Mouse (Mus musculus) right cerebral cortex, postnatal 4 days (tissue): ENCODE data around the gene Olfr104-ps.

ENCODE experiments used
- DNase-seq: peaks from one replicate; pipeline ENCODE4 v3.0.0-alpha.2; 2022

The Olfr104-ps gene

DNA sequence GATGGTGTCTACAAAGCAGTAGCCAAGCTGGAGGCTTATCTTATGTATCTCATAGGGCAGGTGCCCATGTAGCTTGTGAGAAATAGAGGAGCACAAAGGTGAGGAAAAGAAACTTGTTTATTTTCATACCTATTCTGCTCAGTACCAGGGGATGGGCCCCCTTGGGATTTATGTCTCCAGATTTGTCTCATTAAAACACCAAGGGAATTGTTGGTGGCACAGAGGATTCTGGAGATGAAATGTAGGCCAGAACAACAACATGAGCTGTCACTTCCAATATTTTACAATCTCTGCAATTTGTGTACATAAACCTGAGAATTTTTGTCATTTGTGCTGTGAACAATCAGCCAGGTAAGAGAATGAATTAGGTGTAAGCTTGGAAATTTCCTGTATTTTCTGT lies at the start of gene Olfr104-ps:
Olfr104-ps (plus strand) TSS at position 301 of the 400 bp plus-strand sequence.
- no peak for DNase-seq

DNA sequence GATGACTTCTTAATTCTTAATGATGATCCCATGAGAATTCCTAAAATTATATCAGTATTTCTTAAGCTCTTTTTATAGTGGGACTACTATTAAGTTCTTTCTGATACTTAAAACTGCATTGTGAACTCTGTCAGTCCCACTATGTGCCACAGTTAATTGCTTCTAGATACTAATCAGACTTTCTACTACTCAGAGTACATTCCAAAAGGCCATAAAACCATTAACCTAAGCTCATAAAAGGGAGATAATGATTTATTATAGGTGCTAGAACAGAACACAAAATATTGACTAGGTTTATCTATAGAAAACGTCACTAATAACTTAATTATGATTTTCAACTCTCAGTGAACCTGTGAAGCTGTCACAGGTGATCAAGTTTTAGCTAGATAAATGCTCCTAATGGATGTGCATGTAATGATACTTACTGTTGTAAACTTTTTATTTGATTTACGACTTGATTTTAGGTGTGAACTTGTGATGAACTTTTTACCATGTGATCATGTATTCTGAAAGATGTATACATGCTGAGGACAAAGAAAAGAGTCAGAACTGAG lies 49.2 kb upstream of the Olfr104-ps start:
- no peak for DNase-seq

DNA sequence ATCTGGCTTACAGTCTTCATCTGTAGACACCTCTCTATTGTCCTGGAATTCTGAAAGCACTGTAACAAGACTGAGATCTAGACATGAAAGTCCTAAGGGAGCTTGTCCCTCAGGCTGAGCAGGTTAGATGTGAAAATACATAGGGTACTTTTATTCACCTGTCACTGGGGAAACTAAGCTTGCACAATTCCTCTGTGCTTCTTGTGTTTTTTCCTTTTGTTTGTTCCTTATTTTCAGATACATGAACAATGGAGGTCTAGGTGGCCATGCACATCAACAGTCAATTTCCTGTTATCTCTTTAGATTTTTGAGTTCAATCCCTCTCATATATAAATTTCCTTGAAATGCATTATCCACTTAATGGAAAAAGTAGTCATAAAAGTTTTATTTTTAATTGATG lies 42.4 kb upstream of the Olfr104-ps start, which contains the start of gene Olfr102:
Olfr102 (minus strand) TSS at position 101 of the 400 bp plus-strand sequence.
- DNase-seq: no peak

DNA sequence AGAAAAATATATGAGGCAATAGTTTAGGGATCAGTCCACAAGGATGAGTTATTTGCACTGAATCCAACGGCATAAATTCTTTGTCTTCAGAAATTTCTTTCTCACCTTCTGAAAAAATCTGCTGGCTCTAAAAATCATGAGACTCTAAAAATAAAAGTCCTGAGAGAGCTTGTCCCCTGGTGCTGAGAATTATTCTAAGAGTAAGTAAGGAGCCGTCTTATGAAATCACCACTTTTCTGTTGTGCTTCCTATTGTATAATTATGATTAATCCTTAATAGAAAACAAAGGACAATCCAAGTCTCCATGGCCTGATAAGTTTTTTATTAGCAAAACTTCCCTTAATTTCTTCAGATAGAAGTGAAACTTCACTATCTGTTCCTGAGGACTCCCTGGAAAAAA lies 19.8 kb upstream of the Olfr104-ps start, which contains the start of gene Olfr103:
Olfr103 (minus strand) TSS at position 101 of the 400 bp plus-strand sequence.
- no peak for DNase-seq

DNA sequence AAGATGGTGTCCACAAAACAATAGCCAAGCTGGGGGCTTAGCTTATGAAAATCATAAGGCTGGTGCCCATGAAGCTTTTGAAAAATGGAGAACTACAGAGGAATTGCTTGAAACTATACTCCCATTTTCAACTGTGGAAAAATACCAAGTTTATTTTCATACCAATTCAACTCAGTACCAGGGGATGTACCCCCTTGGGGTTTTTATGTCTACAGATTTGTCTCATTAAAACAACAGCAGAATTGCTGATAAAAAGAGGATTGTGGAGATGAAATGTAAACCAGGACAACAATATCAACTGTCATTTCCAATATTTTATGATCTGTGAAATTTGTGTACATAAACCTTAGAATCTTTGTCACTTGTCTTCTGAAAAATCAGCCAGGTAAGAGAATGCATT lies 19.4 kb downstream of the Olfr104-ps start, which contains the start of gene Olfr105-ps:
Olfr105-ps (plus strand) TSS at position 301 of the 400 bp plus-strand sequence.
- DNase-seq: no peak

DNA sequence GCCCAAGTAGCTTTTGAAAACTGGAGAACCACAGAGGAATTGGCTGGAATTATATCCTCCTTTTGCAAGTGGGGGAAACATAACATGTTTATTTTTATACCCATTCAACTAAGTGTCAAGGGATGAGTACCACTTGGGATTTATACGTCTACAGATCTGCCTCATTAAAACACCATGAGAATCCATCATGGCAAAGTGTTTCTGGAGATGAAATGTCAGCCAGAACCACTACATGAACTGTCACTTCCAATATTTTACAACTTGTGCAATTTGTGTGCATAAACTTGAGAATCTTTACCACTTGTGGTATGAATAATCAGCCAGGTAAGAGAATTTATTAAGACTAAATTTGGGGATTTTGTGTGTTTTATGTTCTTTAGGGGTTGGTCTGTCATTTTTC lies 30.7 kb downstream of the Olfr104-ps start, which contains the start of gene Olfr106-ps:
Olfr106-ps (plus strand) TSS at position 301 of the 400 bp plus-strand sequence.
- no peak for DNase-seq

DNA sequence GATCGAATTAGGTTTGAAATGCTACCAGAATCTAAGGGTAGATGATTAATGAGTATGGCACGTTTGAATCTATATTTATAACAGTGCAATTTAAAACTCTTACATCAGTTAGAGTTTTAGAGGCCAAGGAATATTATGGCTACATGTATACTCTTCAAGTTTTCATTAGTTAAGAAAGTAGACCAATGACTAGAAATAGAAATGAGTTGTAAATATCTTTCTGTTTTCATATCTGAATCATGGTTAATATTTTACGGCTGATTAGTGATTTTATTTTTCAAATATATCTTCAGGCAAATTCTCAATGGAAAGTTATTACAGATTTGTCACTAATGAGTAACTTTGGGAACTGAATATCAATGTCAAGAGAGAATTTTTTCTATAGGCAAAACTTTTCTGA lies 39.5 kb downstream of the Olfr104-ps start, which contains the start of gene Olfr107:
Olfr107 (plus strand) TSS at position 301 of the 400 bp plus-strand sequence.
- DNase-seq: no peak

DNA sequence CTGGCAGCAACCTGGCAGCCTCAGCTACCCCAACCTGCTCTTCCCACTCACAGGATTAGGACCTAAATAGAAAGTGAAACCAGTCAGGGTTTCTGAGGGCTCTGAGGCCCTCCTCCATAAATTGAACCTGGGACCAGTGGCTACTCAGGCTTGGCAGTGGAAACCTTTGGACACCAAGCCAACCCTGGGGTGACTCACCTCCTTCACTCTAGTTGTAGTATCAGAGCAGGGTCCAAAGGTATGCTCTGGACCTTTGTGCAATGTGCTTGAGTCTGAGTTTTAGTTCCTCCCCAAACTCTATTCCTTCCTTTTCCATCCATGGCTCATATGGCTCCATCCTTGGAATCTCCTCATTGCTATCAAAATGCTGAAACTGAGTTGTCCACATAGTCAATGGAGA lies 54.0 kb downstream of the Olfr104-ps start:
- DNase-seq: no peak
